Mouse (Mus musculus): ENCODE results near the gene Lrrc8d. TPM values are rescaled to one million over a fixed set of nuclear protein-coding genes. Genes with fewer than 3 reads are reported as not detected.

Gene Lrrc8d
- polyA plus RNA-seq, 1 experiment from 2014 or later: 24.4 TPM

DNA sequence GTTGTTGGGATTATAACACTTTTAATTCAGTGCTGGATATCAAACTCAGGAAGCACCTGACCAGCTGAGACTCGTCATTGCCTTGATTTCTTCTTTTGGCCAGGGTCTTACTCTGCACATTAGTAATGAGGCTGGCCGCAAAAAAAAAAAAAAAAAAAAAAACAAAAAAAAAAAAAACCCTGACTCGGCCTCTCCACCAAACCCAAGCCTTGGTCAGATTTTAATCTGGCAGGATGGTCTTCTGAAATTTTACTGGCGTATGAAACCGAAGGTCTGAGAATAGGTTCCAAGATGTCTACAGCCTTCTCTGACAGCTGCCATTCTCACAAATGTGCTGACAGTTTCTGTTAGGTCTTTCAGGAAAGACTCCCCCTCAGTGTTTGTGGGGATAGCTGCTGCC is 8.5 kb downstream of the Lrrc8d start:
- 88% methylated on average over 5 of the region's 5 CpGs for WGBS
- Histone ChIP-seq H3K36me3 (peaks cover 37% of the 10 kb centered on the region), H3K27ac (no peak overlapping the region), H3K4me3 (no peak overlapping the region), H3K27me3 (ENCODE audit: insufficient read depth, poor library complexity, severe bottlenecking) (no peaks in the 10 kb centered on the region), H3K4me1 (replicated peaks) (peaks cover 12% of the 10 kb centered on the region; the same call in 1 of the 2 replicates), H3K9me3 (no peaks in the 10 kb centered on the region)
- no peak for DNase-seq (ENCODE audit: low spot score)

DNA sequence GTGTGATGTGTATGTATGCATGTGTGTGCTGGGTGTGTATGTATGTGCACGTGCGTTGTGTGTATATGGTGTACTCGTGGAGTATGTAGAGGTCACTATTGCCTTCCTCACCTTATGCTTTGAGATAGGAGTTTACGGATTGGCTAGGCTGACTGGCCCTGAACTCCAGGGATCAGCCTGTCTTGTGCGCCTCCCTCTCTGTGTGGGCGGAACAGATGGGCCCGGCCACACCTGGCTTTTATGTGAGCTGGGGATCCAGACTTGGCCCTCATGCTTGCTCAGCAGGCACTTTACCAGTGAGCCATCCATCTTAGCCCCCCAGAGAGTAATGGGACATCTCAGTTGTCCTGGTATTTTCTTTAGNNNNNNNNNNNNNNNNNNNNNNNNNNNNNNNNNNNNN is 10.7 kb downstream of the Lrrc8d start:
- H3K4me3 ChIP-seq: no peak overlapping the region
- no peaks in the 10 kb centered on the region for H3K27me3 ChIP-seq (ENCODE audit: insufficient read depth, poor library complexity, severe bottlenecking)
- no peak overlapping the region for H3K27ac ChIP-seq
- peaks cover 12% of the 10 kb centered on the region for H3K4me1 ChIP-seq (replicated peaks)
- DNase-seq (ENCODE audit: low spot score): no peak
- WGBS: 95% methylated on average over 7 of the region's 7 CpGs
- peaks cover 29% of the 10 kb centered on the region for H3K36me3 ChIP-seq
- no peaks in the 10 kb centered on the region for H3K9me3 ChIP-seq

GRCm38 (mm10) chr5:105714446-105714845 is 14.7 kb downstream of the Lrrc8d start:
- no peak overlapping the region for H3K4me3 ChIP-seq
- no peak overlapping the region for H3K27ac ChIP-seq
- peaks cover 33% of the 10 kb centered on the region for H3K36me3 ChIP-seq
- DNase-seq (ENCODE audit: low spot score): no peak
- peaks cover 31% of the 10 kb centered on the region for H3K4me1 ChIP-seq (replicated peaks)
- 93% methylated on average over 6 of the region's 6 CpGs for WGBS
- no peaks in the 10 kb centered on the region for H3K9me3 ChIP-seq
- no peaks in the 10 kb centered on the region for H3K27me3 ChIP-seq (ENCODE audit: insufficient read depth, poor library complexity, severe bottlenecking)

- WGBS: 90% methylated on average over 8 of the region's 8 CpGs
- peaks cover 31% of the 10 kb centered on the region for H3K4me1 ChIP-seq (replicated peaks)
- no peak for DNase-seq (ENCODE audit: low spot score)
Measured at GRCm38 (mm10) chr5:105715095-105715494, 15.3 kb downstream of the Lrrc8d start.

DNA sequence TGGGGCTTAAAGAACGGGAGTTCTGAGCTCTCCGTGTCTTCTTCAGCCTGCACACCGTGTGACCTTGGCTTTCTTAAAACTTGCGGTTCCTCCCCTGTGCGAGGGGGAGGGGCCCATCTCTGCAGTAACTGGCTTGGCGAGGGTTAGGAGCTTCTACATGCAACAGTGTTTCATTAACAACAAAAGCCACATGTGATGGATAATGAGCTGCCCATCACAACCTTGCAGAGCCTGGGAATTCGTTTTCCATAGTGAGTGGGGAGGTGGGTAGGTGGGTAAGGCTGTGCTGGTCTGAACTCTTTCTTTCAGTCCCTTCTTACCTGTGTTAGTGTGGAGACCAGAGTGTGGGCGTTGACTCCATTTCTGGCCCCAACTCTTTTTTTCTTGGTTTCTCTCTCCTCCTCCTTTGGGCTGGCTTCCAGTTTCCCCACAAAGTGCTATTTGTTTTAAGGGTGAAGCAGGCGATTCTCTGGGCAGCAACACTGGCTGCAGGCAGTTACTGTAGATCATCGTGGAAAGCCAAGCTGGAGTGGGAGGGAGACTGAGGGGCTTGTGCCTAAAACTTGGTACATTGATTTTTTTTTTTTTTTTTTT is 15.9 kb downstream of the Lrrc8d start:
- H3K4me3 ChIP-seq: no peak overlapping the region
- H3K4me1 ChIP-seq (replicated peaks): peaks cover 29% of the 10 kb centered on the region
- peaks cover 41% of the 10 kb centered on the region for H3K36me3 ChIP-seq
- H3K27me3 ChIP-seq (ENCODE audit: insufficient read depth, poor library complexity, severe bottlenecking): no peaks in the 10 kb centered on the region
- H3K27ac ChIP-seq: no peak overlapping the region
- no peak for DNase-seq (ENCODE audit: low spot score)
- H3K9me3 ChIP-seq: no peaks in the 10 kb centered on the region
- 68% methylated on average over 10 of the region's 10 CpGs for WGBS

More at GRCm38 (mm10) chr5:105715095-105715494, 15.3 kb downstream of the Lrrc8d start:
- Histone ChIP-seq H3K9me3 (no peaks in the 10 kb centered on the region), H3K27me3 (ENCODE audit: insufficient read depth, poor library complexity, severe bottlenecking) (no peaks in the 10 kb centered on the region), H3K27ac (no peak overlapping the region), H3K36me3 (peaks cover 37% of the 10 kb centered on the region), H3K4me3 (no peak overlapping the region)

DNA sequence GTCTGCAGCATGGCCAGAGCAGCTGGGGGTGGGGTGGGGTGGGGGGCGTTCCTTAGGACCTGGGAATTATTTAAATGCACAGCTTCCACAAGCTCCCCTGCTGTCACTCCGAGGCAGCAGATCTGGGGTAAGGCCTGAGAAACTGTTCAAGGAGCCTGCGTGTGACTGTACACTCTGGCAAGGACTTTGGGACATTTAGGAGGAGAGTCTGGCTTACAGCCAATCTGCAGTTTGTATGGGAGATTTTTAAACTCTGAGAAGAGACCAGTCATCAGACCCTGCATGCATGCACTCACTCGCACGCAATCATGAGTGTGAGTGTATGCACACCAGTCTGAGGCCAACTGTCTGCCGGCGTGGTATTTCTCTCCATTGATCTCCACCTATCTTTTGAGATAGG is 17.5 kb downstream of the Lrrc8d start:
- Histone ChIP-seq H3K4me1 (replicated peaks) (peaks cover 28% of the 10 kb centered on the region), H3K4me3 (no peak overlapping the region), H3K27me3 (ENCODE audit: insufficient read depth, poor library complexity, severe bottlenecking) (no peaks in the 10 kb centered on the region), H3K36me3 (peaks cover 49% of the 10 kb centered on the region), H3K9me3 (no peaks in the 10 kb centered on the region), H3K27ac (0 out of 2 replicates have a peak overlapping the region, but pooled peaks have one; percentile 13)
- WGBS: 84% methylated on average over 7 of the region's 7 CpGs
- DNase-seq (ENCODE audit: low spot score): no peak

DNA sequence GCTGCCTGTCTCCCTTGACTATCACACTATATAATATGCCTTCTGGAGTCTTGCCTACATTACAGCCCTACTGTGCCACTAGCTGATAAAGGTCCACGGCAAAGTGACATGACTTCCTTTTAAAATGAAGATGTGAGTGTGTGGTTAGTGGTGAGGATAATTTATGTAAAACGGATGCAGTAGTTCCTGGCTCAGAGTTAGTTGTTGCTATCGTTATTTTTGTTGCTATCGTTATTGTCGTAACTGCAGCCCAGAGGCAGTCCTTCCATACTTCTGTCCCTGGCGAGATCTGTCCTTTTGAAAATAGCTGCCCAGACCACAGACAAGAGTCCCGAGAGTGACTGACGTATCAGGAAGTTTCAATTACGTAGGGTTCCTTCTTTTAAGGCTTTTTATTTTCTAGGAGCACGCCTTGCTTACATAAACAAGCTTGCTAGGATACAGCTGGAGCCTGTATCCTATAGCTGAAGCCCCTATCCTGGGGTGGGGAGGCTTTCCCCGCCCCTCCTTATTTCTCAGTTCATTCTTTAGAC is 18.4 kb downstream of the Lrrc8d start:
- no peak overlapping the region for H3K4me3 ChIP-seq
- WGBS: 78% methylated on average over 11 of the region's 11 CpGs
- peaks cover 28% of the 10 kb centered on the region for H3K4me1 ChIP-seq (replicated peaks)
- no peaks in the 10 kb centered on the region for H3K27me3 ChIP-seq (ENCODE audit: insufficient read depth, poor library complexity, severe bottlenecking)
- H3K36me3 ChIP-seq: peaks cover 58% of the 10 kb centered on the region
- H3K27ac ChIP-seq: no peak overlapping the region
- DNase-seq (ENCODE audit: low spot score): no peak
- H3K9me3 ChIP-seq: no peaks in the 10 kb centered on the region

- Histone ChIP-seq H3K27ac (no peak overlapping the region), H3K27me3 (ENCODE audit: insufficient read depth, poor library complexity, severe bottlenecking) (no peaks in the 10 kb centered on the region), H3K4me1 (replicated peaks) (peaks cover 14% of the 10 kb centered on the region), H3K9me3 (no peaks in the 10 kb centered on the region), H3K4me3 (no peak overlapping the region), H3K36me3 (peaks cover 48% of the 10 kb centered on the region)
- 92% methylated on average over 4 of the region's 4 CpGs for WGBS
- DNase-seq (ENCODE audit: low spot score): no peak
Measured at GRCm38 (mm10) chr5:105721267-105721666, 21.5 kb downstream of the Lrrc8d start.

- H3K36me3 ChIP-seq: peaks cover 39% of the 10 kb centered on the region
- no peaks in the 10 kb centered on the region for H3K4me1 ChIP-seq (replicated peaks)
- no peaks in the 10 kb centered on the region for H3K9me3 ChIP-seq
- no peak for DNase-seq (ENCODE audit: low spot score)
- 92% methylated on average over 11 of the region's 11 CpGs for WGBS
- H3K4me3 ChIP-seq: no peak overlapping the region
- H3K27ac ChIP-seq: no peak overlapping the region
- H3K27me3 ChIP-seq (ENCODE audit: insufficient read depth, poor library complexity, severe bottlenecking): no peaks in the 10 kb centered on the region
Measured at GRCm38 (mm10) chr5:105722807-105723206, 23.0 kb downstream of the Lrrc8d start.

GRCm38 (mm10) chr5:105730193-105730831 is 30.5 kb downstream of the Lrrc8d start:
- no peak overlapping the region for H3K27ac ChIP-seq
- 86% methylated on average over 6 of the region's 6 CpGs for WGBS
- DNase-seq (ENCODE audit: low spot score): no peak

GRCm38 (mm10) chr5:105731173-105731626 is 31.4 kb downstream of the Lrrc8d start:
- no peak for DNase-seq (ENCODE audit: low spot score)
- no peak overlapping the region for H3K27ac ChIP-seq
- peaks cover 23% of the 10 kb centered on the region for H3K4me1 ChIP-seq (replicated peaks)
- H3K27me3 ChIP-seq (ENCODE audit: insufficient read depth, poor library complexity, severe bottlenecking): 0 out of 2 replicates have a peak, but pooled peaks cover 10% of the 10 kb centered on the region
- peaks cover 52% of the 10 kb centered on the region for H3K36me3 ChIP-seq
- peak overlapping the region; percentile 52 for H3K4me3 ChIP-seq
- WGBS: 31% methylated on average over 16 of the region's 16 CpGs
- no peaks in the 10 kb centered on the region for H3K9me3 ChIP-seq

More at GRCm38 (mm10) chr5:105730193-105730831, 30.5 kb downstream of the Lrrc8d start:
- Histone ChIP-seq H3K4me1 (replicated peaks) (peaks cover 23% of the 10 kb centered on the region), H3K9me3 (no peaks in the 10 kb centered on the region), H3K27me3 (ENCODE audit: insufficient read depth, poor library complexity, severe bottlenecking) (0 out of 2 replicates have a peak, but pooled peaks cover 10% of the 10 kb centered on the region), H3K4me3 (no peak overlapping the region), H3K36me3 (peaks cover 46% of the 10 kb centered on the region)

DNA sequence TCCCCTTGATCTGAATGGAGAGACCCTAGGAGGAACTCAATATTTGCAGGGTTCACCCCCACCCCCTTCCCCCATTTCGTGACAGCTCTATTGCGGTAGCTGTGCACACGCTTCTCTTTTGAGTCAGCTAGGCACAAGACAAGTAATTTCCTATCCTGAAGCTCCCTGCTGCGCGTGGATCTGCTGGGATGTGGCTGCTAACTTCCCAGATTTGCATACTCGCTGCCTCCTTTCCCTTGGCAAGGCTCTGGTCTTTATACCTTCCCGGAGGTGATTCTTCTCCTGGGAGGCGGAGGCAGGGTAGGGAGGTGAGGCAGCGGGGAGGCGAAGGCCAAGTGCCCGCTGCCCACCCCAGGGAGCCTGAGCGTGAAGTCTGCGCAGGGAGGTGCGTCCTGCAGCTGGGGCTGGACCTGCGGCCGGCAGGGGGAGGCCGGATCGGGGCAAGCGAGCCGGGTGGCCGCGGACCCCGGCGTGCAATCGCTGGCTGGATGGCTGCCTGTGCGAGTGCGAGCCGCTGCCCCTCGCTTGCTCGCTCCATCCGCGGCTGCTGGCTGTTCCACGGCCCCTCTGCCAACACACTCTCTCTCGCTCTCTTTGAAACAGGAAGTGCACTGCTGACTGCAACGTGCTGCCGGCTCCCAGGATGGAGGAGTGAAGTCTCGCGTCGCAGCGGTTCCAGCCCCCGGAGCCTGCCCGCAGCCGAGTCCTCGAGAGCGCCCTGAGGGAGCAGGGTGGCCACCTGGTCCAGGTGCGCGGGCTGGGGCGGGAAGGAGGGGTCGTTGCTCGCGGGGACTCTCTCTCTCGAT is 32.1 kb downstream of the Lrrc8d start:
- H3K4me3 ChIP-seq: peak overlapping the region; percentile 52
- peak; percentile 63 for DNase-seq (ENCODE audit: low spot score)
- H3K27me3 ChIP-seq (ENCODE audit: insufficient read depth, poor library complexity, severe bottlenecking): 0 out of 2 replicates have a peak, but pooled peaks cover 10% of the 10 kb centered on the region
- peak overlapping the region; percentile 71 for H3K27ac ChIP-seq
- peaks cover 23% of the 10 kb centered on the region for H3K4me1 ChIP-seq (replicated peaks)
- 3% methylated on average over 52 of the region's 52 CpGs for WGBS
- H3K9me3 ChIP-seq: no peaks in the 10 kb centered on the region
- peaks cover 53% of the 10 kb centered on the region for H3K36me3 ChIP-seq

Data from hindbrain, embryonic 10.5 days (tissue).